Mouse (Mus musculus): ENCODE measurements around the gene Rgs10. TPM values are rescaled to one million over a fixed set of nuclear protein-coding genes. Genes with fewer than 3 reads are reported as not detected.

Gene Rgs10
- polyA plus RNA-seq, 1 experiment from 2014 or later = 7.0 TPM

DNA sequence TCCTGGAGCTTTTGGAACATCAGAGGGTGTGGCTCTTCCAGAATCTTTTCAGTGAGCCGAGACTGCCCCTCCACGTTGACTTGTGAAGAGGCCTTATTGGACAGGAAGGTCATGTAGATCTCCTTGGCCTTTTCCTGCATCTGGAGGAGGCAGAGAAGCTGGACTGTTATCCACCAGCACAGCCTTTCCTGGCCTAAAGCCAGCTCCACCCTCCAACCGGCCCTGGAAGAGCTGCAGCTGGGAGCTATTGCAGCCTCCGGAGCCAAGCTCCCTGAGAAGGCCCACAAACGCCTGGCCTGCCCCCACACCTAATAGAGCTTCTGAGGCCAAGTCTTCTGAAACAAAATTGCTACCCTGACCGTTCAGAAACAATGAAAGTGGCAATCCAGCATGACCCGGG, 29.6 kb downstream of the Rgs10 start:
- ATAC-seq (ENCODE audit: insufficient number of reproducible peaks, low FRiP score, low TSS enrichment, low read depth) = no peak
- Histone ChIP-seq H3K27me3 (ENCODE audit: control insufficient read depth, insufficient read depth, low read length) (no peaks in the 10 kb centered on the region), H3K4me1 (ENCODE audit: control insufficient read depth, insufficient read depth, low read length) (no peaks in the 10 kb centered on the region), H3K4me3 (ENCODE audit: low read depth, low read length) (no peak overlapping the region), H3K9me3 (ENCODE audit: control insufficient read depth, low read length) (no peaks in the 10 kb centered on the region), H3K36me3 (ENCODE audit: control insufficient read depth, insufficient read depth, low read length) (no peaks in the 10 kb centered on the region), H3K4me2 (ENCODE audit: low read depth, severe bottlenecking) (no peak overlapping the region), H3K27ac (replicated peaks; ENCODE audit: low read depth, low read length) (no peak overlapping the region), H3K9ac (ENCODE audit: low read length) (no peak overlapping the region)
- no peak for DNase-seq (ENCODE audit: low spot score)
- 48% methylated on average over 7 of the region's 7 CpGs for WGBS

DNA sequence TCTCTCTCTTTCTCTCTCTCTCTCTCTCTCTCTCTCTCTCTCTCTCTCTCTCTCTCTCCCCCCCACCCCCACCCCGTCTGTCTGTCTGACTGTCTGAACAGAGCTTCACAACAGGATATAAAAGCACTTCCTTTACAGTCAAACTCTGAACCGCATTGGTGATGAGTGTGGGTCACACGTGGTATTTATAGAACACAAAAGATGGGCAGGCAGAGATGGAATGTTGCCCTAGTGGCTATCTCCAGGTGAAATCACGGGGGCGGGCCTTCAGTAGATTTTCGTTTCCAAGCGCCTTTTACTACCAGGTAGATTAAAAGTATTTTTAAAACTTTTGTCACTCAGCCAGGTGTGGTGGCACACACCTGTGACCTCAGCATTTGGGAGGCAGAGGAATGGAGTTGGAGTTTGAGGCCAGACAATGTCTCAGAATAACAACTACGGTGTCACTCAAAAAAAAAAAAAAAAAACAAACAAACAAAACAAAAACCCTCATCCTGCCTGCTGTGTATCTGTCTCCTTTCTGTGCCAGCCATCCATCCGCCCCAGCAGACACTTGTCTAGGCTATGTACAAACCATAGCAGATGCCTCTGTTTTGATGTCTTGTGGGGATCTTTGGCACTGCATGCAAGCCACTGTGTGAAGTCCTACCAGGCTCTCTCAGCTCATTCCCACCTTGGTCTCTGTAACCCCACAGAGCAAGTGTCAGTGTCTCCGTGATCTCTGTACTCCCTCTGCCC, 34.7 kb downstream of the Rgs10 start:
- Histone ChIP-seq H3K4me2 (ENCODE audit: low read depth, severe bottlenecking) (no peak overlapping the region), H3K9ac (ENCODE audit: low read length) (no peak overlapping the region), H3K4me1 (ENCODE audit: control insufficient read depth, insufficient read depth, low read length) (no peaks in the 10 kb centered on the region), H3K27ac (replicated peaks; ENCODE audit: low read depth, low read length) (no peak overlapping the region), H3K27me3 (ENCODE audit: control insufficient read depth, insufficient read depth, low read length) (no peaks in the 10 kb centered on the region), H3K9me3 (ENCODE audit: control insufficient read depth, low read length) (no peaks in the 10 kb centered on the region), H3K36me3 (ENCODE audit: control insufficient read depth, insufficient read depth, low read length) (no peaks in the 10 kb centered on the region), H3K4me3 (ENCODE audit: low read depth, low read length) (no peak overlapping the region)
- 83% methylated on average over 10 of the region's 10 CpGs for WGBS
- no peak for ATAC-seq (ENCODE audit: insufficient number of reproducible peaks, low FRiP score, low TSS enrichment, low read depth)
- DNase-seq (ENCODE audit: low spot score) = no peak

DNA sequence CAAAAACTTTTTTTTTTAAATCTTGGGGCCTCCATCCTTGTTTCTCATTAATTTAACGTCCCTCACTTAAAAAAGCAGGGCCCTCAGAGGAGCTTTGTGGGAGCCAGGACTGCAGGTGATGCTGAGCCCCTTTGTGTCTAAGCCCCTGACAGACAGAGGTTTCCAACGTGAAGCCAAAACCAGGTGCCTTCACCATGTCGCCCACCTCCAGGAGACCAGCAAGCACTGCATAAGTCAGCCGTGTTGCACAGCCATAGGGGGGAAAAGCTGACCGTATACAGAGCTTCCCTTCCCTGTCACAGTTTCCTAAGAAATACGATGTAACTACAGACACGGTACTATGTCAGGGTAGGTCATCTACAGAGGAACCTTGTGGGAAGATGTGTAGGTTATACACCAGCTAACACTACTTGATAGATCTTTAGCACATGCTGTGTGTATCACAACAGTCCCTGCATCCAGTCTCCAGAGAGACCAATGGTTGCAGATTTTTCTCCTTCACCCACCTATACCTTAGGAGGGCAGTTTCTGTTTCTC, 35.3 kb downstream of the Rgs10 start:
- H3K9me3 ChIP-seq (ENCODE audit: control insufficient read depth, low read length) = no peaks in the 10 kb centered on the region
- H3K4me3 ChIP-seq (ENCODE audit: low read depth, low read length) = no peak overlapping the region
- DNase-seq (ENCODE audit: low spot score) (no peak), ATAC-seq (ENCODE audit: insufficient number of reproducible peaks, low FRiP score, low TSS enrichment, low read depth) (no peak)
- WGBS = 87% methylated on average over 7 of the region's 7 CpGs
- H3K27me3 ChIP-seq (ENCODE audit: control insufficient read depth, insufficient read depth, low read length) = no peaks in the 10 kb centered on the region
- H3K9ac ChIP-seq (ENCODE audit: low read length) = no peak overlapping the region
- H3K4me2 ChIP-seq (ENCODE audit: low read depth, severe bottlenecking) = no peak overlapping the region
- H3K4me1 ChIP-seq (ENCODE audit: control insufficient read depth, insufficient read depth, low read length) = no peaks in the 10 kb centered on the region
- no peaks in the 10 kb centered on the region for H3K36me3 ChIP-seq (ENCODE audit: control insufficient read depth, insufficient read depth, low read length)
- no peak overlapping the region for H3K27ac ChIP-seq (replicated peaks; ENCODE audit: low read depth, low read length)

DNA sequence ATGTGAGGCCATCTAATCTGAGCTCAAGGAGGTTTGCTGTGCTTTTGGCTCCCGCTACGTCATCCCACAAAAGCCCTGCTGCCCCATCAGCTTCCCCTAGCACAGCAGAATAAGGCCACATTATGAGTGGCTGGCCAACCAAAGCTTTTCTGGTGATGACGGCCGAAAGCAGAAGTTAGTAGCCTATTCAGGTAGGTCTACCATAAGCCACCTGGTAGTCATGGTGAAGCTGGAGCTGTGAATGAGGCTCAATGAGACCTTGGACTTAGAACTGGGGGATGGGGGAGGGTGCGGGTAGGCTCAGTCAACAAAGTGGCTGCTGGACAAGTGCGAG, 36.1 kb downstream of the Rgs10 start:
- H3K27ac ChIP-seq (replicated peaks; ENCODE audit: low read depth, low read length) = no peak overlapping the region
- H3K4me3 ChIP-seq (ENCODE audit: low read depth, low read length) = no peak overlapping the region
- no peaks in the 10 kb centered on the region for H3K9me3 ChIP-seq (ENCODE audit: control insufficient read depth, low read length)
- no peak overlapping the region for H3K9ac ChIP-seq (ENCODE audit: low read length)
- 91% methylated on average over 6 of the region's 6 CpGs for WGBS
- ATAC-seq (ENCODE audit: insufficient number of reproducible peaks, low FRiP score, low TSS enrichment, low read depth) = no peak
- H3K36me3 ChIP-seq (ENCODE audit: control insufficient read depth, insufficient read depth, low read length) = no peaks in the 10 kb centered on the region
- no peaks in the 10 kb centered on the region for H3K4me1 ChIP-seq (ENCODE audit: control insufficient read depth, insufficient read depth, low read length)
- no peak overlapping the region for H3K4me2 ChIP-seq (ENCODE audit: low read depth, severe bottlenecking)
- H3K27me3 ChIP-seq (ENCODE audit: control insufficient read depth, insufficient read depth, low read length) = no peaks in the 10 kb centered on the region
- no peak for DNase-seq (ENCODE audit: low spot score)

DNA sequence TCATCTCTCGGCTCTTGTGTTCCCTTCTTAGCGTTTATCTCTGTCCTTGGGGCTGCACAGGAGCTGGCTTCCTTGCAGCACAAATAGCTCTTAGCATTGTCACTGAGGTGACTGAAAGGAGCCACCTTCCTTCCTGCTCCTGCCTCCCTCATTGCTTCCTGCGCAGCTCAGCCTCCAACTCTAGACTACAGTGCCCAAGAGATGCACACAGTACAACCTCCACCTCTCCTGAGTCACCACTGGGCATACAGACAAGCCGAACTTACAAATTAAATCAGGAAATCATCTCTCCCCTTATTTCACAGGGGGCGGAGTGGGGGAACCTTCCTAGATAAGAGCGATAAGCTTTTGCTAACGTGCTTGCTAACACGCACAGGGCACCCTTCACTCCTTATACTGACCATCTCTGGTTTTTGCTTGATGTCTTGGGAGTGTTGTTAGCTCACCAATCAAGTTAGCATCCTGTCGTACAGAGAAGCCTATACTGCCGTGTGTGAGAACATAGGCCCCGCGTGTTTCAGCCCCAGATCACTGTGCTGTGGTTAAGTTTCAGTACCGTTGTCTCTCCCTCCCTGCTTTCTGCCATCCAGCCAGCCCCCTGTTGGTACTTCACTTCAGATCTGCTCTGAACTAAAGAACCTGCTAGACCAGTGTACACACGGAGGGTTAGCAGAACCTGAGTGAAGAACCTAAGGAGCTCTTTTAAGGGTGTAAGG, 36.6 kb downstream of the Rgs10 start:
- ATAC-seq (ENCODE audit: insufficient number of reproducible peaks, low FRiP score, low TSS enrichment, low read depth) = no peak
- H3K27ac ChIP-seq (replicated peaks; ENCODE audit: low read depth, low read length) = no peak overlapping the region
- H3K9me3 ChIP-seq (ENCODE audit: control insufficient read depth, low read length) = no peaks in the 10 kb centered on the region
- H3K36me3 ChIP-seq (ENCODE audit: control insufficient read depth, insufficient read depth, low read length) = no peaks in the 10 kb centered on the region
- DNase-seq (ENCODE audit: low spot score) = no peak
- WGBS = 84% methylated on average over 14 of the region's 14 CpGs
- no peaks in the 10 kb centered on the region for H3K27me3 ChIP-seq (ENCODE audit: control insufficient read depth, insufficient read depth, low read length)
- H3K4me2 ChIP-seq (ENCODE audit: low read depth, severe bottlenecking) = no peak overlapping the region
- H3K9ac ChIP-seq (ENCODE audit: low read length) = no peak overlapping the region
- H3K4me1 ChIP-seq (ENCODE audit: control insufficient read depth, insufficient read depth, low read length) = no peaks in the 10 kb centered on the region
- H3K4me3 ChIP-seq (ENCODE audit: low read depth, low read length) = no peak overlapping the region

DNA sequence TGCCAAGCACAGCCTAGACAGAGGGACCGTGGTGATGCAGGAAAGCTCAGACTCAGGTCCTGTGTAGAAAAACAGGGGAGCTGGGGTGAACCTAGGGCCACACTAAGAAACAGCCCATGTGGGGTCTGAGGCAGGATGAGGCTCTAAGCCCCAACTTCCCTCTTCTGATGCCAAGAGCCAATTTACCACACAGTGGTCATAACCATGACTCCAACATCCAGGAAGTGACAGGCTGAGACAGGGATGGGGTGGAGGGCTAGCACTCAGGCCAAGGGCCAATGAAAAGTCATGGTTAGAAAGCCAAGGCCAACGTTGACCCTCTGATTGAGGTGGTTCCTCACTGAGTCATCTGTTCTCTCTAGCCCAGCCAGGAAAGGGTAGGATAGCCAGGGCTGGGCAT, 37.6 kb downstream of the Rgs10 start:
- WGBS = 86% methylated on average over 2 of the region's 2 CpGs
- no peak for DNase-seq (ENCODE audit: low spot score)

DNA sequence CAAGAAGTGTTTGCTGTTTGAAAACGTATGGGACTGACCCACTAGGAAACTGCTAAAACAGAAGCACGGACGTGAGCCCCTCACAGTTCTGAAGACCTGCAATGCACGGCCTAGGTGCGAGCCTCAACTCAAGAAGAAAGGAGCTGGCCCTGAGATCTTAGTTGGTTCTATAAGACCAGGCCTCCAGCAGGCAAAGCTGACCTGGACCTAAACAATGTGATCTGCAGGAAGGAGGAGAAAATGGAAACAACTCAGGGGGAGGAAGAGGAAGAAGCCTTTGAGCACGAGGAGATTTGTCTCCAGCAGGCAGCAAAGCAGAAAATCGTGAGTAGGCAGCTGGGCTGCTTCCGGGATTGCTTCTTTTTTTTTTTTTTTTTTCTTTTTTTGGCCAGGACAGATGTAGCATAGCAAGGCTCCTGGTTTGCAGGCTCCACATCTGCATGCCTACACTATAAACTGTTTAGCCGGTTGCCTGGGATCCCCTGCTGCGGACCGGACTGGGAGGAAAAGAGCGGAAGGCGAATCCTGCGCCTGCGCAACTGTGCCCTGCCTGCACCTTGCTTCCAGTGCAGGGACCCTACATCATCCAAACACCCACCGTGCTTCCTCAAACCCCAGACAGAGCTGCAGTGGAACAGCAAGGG, 39.3 kb downstream of the Rgs10 start:
- Histone ChIP-seq H3K9ac (ENCODE audit: low read length) (no peak overlapping the region), H3K36me3 (ENCODE audit: control insufficient read depth, insufficient read depth, low read length) (no peaks in the 10 kb centered on the region), H3K4me3 (ENCODE audit: low read depth, low read length) (no peak overlapping the region), H3K9me3 (ENCODE audit: control insufficient read depth, low read length) (no peaks in the 10 kb centered on the region), H3K27ac (replicated peaks; ENCODE audit: low read depth, low read length) (no peak overlapping the region), H3K4me1 (ENCODE audit: control insufficient read depth, insufficient read depth, low read length) (no peaks in the 10 kb centered on the region), H3K4me2 (ENCODE audit: low read depth, severe bottlenecking) (no peak overlapping the region), H3K27me3 (ENCODE audit: control insufficient read depth, insufficient read depth, low read length) (no peaks in the 10 kb centered on the region)
- ATAC-seq (ENCODE audit: insufficient number of reproducible peaks, low FRiP score, low TSS enrichment, low read depth) (no peak), DNase-seq (ENCODE audit: low spot score) (no peak)
- 58% methylated on average over 16 of the region's 16 CpGs for WGBS

More for the DNA sequence above, 37.6 kb downstream of the Rgs10 start:
- Histone ChIP-seq H3K4me1 (ENCODE audit: control insufficient read depth, insufficient read depth, low read length) (no peaks in the 10 kb centered on the region), H3K9ac (ENCODE audit: low read length) (no peak overlapping the region), H3K9me3 (ENCODE audit: control insufficient read depth, low read length) (no peaks in the 10 kb centered on the region), H3K4me3 (ENCODE audit: low read depth, low read length) (no peak overlapping the region), H3K4me2 (ENCODE audit: low read depth, severe bottlenecking) (no peak overlapping the region), H3K27me3 (ENCODE audit: control insufficient read depth, insufficient read depth, low read length) (no peaks in the 10 kb centered on the region), H3K36me3 (ENCODE audit: control insufficient read depth, insufficient read depth, low read length) (no peaks in the 10 kb centered on the region), H3K27ac (replicated peaks; ENCODE audit: low read depth, low read length) (no peak overlapping the region)
- no peak for ATAC-seq (ENCODE audit: insufficient number of reproducible peaks, low FRiP score, low TSS enrichment, low read depth)

DNA sequence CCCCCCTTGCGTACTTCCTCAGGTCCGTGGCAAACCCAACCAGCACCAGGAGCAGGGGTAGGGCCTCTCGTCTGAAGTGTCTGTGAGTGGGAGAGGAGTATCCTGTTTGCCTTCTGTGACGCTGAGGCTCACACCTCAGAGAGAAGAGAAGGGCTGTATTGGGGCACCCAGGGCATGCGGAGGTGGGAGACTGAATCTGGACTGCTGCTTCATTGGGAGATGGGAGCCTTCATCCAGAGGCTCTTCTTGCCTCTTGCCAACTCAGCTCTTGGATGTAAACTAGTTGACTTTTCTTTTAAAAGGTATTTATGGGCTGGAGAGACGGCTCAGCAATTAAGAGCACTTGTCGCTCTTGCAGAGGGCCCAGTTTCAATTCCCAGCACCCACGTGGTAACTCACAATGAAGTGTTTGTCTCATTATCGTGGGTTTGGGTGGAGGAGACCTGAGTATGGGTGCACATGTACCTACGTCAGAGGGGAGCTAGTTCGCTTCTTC, 42.3 kb downstream of the Rgs10 start:
- Histone ChIP-seq H3K36me3 (ENCODE audit: control insufficient read depth, insufficient read depth, low read length) (no peaks in the 10 kb centered on the region), H3K27ac (replicated peaks; ENCODE audit: low read depth, low read length) (no peak overlapping the region), H3K4me2 (ENCODE audit: low read depth, severe bottlenecking) (no peak overlapping the region), H3K9me3 (ENCODE audit: control insufficient read depth, low read length) (no peaks in the 10 kb centered on the region), H3K4me1 (ENCODE audit: control insufficient read depth, insufficient read depth, low read length) (no peaks in the 10 kb centered on the region), H3K9ac (ENCODE audit: low read length) (no peak overlapping the region), H3K27me3 (ENCODE audit: control insufficient read depth, insufficient read depth, low read length) (no peaks in the 10 kb centered on the region), H3K4me3 (ENCODE audit: low read depth, low read length) (no peak overlapping the region)
- no peak for DNase-seq (ENCODE audit: low spot score)
- ATAC-seq (ENCODE audit: insufficient number of reproducible peaks, low FRiP score, low TSS enrichment, low read depth) = no peak
- 76% methylated on average over 11 of the region's 11 CpGs for WGBS

All from limb, embryonic 11.5 days (tissue).